Mouse (Mus musculus) MEL (cell line): ENCODE results near the gene Cnbd2.

Source experiments
- CTCF ChIP-seq, 3 experiments: IDR thresholded peaks in 2 of 3; conservative IDR thresholded peaks in 1 of 3; 2 replicates each; pipeline ENCODE4 v1.5.1; 2011 to 2012; ENCODE audit warnings: low read length in 3 of 3, low read depth in 2 of 3, mild to moderate bottlenecking in 2 of 3, improper control_type of control experiment in 1 of 3, inconsistent platforms in 1 of 3, mixed read lengths in 1 of 3, moderate library complexity in 1 of 3; ENCODE audit not compliant: control insufficient read depth in 1 of 3, insufficient read depth in 1 of 3, poor library complexity in 1 of 3, severe bottlenecking in 1 of 3
- E2F4 ChIP-seq: IDR thresholded peaks from 2 replicates; pipeline ENCODE4 v1.6.1; 2011; ENCODE audit warnings: low read depth, low read length, improper control_type of control experiment, borderline replicate concordance
- GATA1 ChIP-seq: IDR thresholded peaks from 2 replicates; pipeline ENCODE4 v1.6.1; 2011; ENCODE audit warnings: low read depth, low read length, improper control_type of control experiment
- HCFC1 ChIP-seq: IDR thresholded peaks from 2 replicates; pipeline ENCODE4 v1.6.1; 2012; ENCODE audit warnings: low read depth, mild to moderate bottlenecking, inconsistent platforms, low read length, improper control_type of control experiment, moderate library complexity
- MAFK ChIP-seq: IDR thresholded peaks from 2 replicates; pipeline ENCODE4 v1.6.1; 2011; ENCODE audit warnings: low read depth, mild to moderate bottlenecking, low read length, improper control_type of control experiment, borderline replicate concordance
- POLR2A ChIP-seq, 2 experiments: IDR thresholded peaks; 2 replicates each; pipeline ENCODE4 v1.6.1; 2011 to 2012; ENCODE audit warnings: low read length in 2 of 2, mild to moderate bottlenecking in 2 of 2, control low read depth in 1 of 2, improper control_type of control experiment in 1 of 2, low read depth in 1 of 2, moderate library complexity in 1 of 2; ENCODE audit not compliant: control insufficient read depth in 1 of 2, insufficient read depth in 1 of 2, poor library complexity in 1 of 2
- UBTF ChIP-seq: IDR thresholded peaks from 2 replicates; pipeline ENCODE4 v1.6.1; 2012; ENCODE audit warnings: low read depth, mild to moderate bottlenecking, inconsistent platforms, low read length, improper control_type of control experiment, moderate library complexity, borderline replicate concordance; ENCODE audit not compliant: insufficient read depth

DNA sequence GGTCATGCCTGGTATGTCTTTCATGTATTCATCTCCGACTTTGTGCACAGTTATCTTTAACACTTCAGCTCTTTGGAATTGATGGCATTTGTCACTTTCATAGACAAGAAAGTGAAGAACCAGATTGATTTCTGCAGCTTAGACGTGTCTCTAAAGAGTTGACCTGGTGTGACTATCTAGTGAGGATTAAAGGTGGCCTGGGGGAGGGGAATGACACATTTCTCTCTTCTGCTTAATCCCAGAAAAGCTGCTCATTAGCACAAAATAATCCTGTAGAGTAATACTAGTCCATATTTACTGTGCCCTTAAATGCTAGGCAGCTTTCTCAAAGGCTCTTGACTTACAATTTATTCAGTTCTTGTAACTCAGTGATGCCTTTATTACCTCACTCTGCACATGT, 26.9 kb upstream of the Cnbd2 start:
- no peak for TF ChIP-seq MAFK
- no peak for TF ChIP-seq GATA1
- TF ChIP-seq UBTF: no peak
- no peak for TF ChIP-seq CTCF (IDR thresholded peaks at IDR 0.05 in 2 of 3, conservative IDR thresholded peaks at IDR 0.05 in 1 of 3; ENCODE audit: control insufficient read depth in 1 of 3, insufficient read depth in 1 of 3, low read depth in 2 of 3, low read length in 3 of 3, poor library complexity in 1 of 3, severe bottlenecking in 1 of 3)
- TF ChIP-seq HCFC1: no peak
- no peak for TF ChIP-seq E2F4
- no peak for TF ChIP-seq POLR2A (IDR thresholded peaks at IDR 0.05; ENCODE audit: control insufficient read depth in 1 of 2, insufficient read depth in 1 of 2, low read depth in 1 of 2, low read length in 2 of 2, poor library complexity in 1 of 2)
